Mouse (Mus musculus) limb, embryonic 14.5 days (tissue): Measurements from ENCODE around the gene Ehd2. TPM values are rescaled to one million over a fixed set of nuclear protein-coding genes. Genes with fewer than 3 reads are reported as not detected.
A peak's percentile ranks its signal among the peaks of the same experiment; 100 is the strongest.

Experiments
- ATAC-seq: fragments of 200-750 bp; cut with Nextera tagmentation; 2 replicates; pipeline ENCODE4 v1.8.0; 2017; ENCODE audit warnings: low read depth, moderate number of reproducible peaks, moderate TSS enrichment; ENCODE audit not compliant: low FRiP score
- DNase-seq: peaks from one replicate; pipeline ENCODE4 v3.0.0-alpha.2; 2015; ENCODE audit warnings: low spot score
- H3K27ac ChIP-seq: fragments of 300-500 bp; sonication (generic); replicated peaks from 2 replicates; pipeline ENCODE4 v1.5.1; 2014; ENCODE audit warnings: low read depth, mild to moderate bottlenecking, low read length, moderate library complexity, mixed read lengths
- H3K27me3 ChIP-seq: fragments of 300-500 bp; sonication (generic); 2 replicates; pipeline ENCODE4 v1.6.1; 2014; ENCODE audit warnings: low read length, mixed read lengths; ENCODE audit not compliant: control insufficient read depth, insufficient read depth
- H3K36me3 ChIP-seq: fragments of 300-500 bp; sonication (generic); 2 replicates; pipeline ENCODE4 v1.6.1; 2014; ENCODE audit warnings: mild to moderate bottlenecking, low read length, moderate library complexity, mixed read lengths; ENCODE audit not compliant: control insufficient read depth, insufficient read depth
- H3K4me1 ChIP-seq: fragments of 300-500 bp; sonication (generic); 2 replicates; pipeline ENCODE4 v1.6.1; 2014; ENCODE audit warnings: antibody characterized with exemption, low read length, mixed read lengths; ENCODE audit not compliant: control insufficient read depth, insufficient read depth
- H3K4me2 ChIP-seq: fragments of 300-500 bp; sonication (generic); replicated peaks from 2 replicates; pipeline ENCODE4 v1.6.1; 2014; ENCODE audit warnings: low read depth, mild to moderate bottlenecking, low read length, moderate library complexity; ENCODE audit not compliant: severe bottlenecking
- H3K4me3 ChIP-seq: fragments of 300-500 bp; sonication (generic); replicated peaks from 2 replicates; pipeline ENCODE4 v1.5.1; 2014; ENCODE audit warnings: low read length
- H3K9ac ChIP-seq: fragments of 300-500 bp; sonication (generic); 2 replicates; pipeline ENCODE4 v1.6.1; 2014; ENCODE audit warnings: mild to moderate bottlenecking, low read depth, low read length, moderate library complexity; ENCODE audit not compliant: severe bottlenecking
- H3K9me3 ChIP-seq: fragments of 300-500 bp; sonication (generic); 2 replicates; pipeline ENCODE4 v1.6.1; 2016; ENCODE audit warnings: low read length; ENCODE audit not compliant: control insufficient read depth
- POLR2A ChIP-seq: fragments of 200-500 bp; IDR thresholded peaks from 2 replicates; pipeline ENCODE4 v1.8.0; 2012; ENCODE audit warnings: inconsistent platforms, mild to moderate bottlenecking, moderate library complexity, borderline replicate concordance; ENCODE audit not compliant: insufficient read depth, insufficient read length; ENCODE audit errors: extremely low read depth
- WGBS: fragments of 180-500 bp; shearing (Covaris S2); extraction: QIAGEN DNeasy Blood & Tissue Kit; methylation state at CpG from one replicate; pipeline ENCODE4 v1.1.7; 2014; 5-methylcytosine and 5-hydroxymethylcytosine counted together
- polyA plus RNA-seq, 2 experiments: library from polyadenylated mRNA; depleted of rRNA in 1 of 2; stranded (reverse) in 1 of 2; unstranded in 1 of 2; fragments of >200 nt; fragmentation: Nextera tagmentation in 1 of 2; extraction: Ambion mirVana in 1 of 2; gene quantifications; 2 replicates each; pipeline versions ENCODE4 v1.2.1 to v1.2.3; 2012 to 2014

Gene Ehd2
- polyA plus RNA-seq, 2 experiments = 47.6 to 49.3 TPM

GRCm38 (mm10) chr7:15921796-15922195 is 45.6 kb downstream of the Ehd2 start:
- Histone ChIP-seq H3K4me2 (peak overlapping the region; percentile 80), H3K4me3 (peak overlapping the region; percentile 79), H3K9ac (peak overlapping the region; percentile 82), H3K27me3 (no peaks in the 10 kb centered on the region), H3K36me3 (peaks cover 30% of the 10 kb centered on the region), H3K27ac (peak overlapping the region; percentile 87), H3K9me3 (no peaks in the 10 kb centered on the region), H3K4me1 (peaks cover 14% of the 10 kb centered on the region)
- WGBS = 0% methylated on average over 10 of the region's 10 CpGs
- peak; percentile 48 for ATAC-seq
- TF ChIP-seq POLR2A = no peak
- DNase-seq = peak; percentile 68

GRCm38 (mm10) chr7:15920645-15921190 is 46.6 kb downstream of the Ehd2 start:
- 78% methylated on average over 6 of the region's 6 CpGs for whole genome bisulfite sequencing
- Histone ChIP-seq H3K4me1 (peaks cover 14% of the 10 kb centered on the region), H3K27ac (no peak overlapping the region), H3K9me3 (no peaks in the 10 kb centered on the region), H3K27me3 (no peaks in the 10 kb centered on the region), H3K9ac (peak overlapping the region; percentile 82), H3K4me3 (peak overlapping the region; percentile 79), H3K36me3 (peaks cover 30% of the 10 kb centered on the region), H3K4me2 (peak overlapping the region; percentile 80)
- DNase-seq (no peak), ATAC-seq (no peak)
- TF ChIP-seq POLR2A = no peak

DNA sequence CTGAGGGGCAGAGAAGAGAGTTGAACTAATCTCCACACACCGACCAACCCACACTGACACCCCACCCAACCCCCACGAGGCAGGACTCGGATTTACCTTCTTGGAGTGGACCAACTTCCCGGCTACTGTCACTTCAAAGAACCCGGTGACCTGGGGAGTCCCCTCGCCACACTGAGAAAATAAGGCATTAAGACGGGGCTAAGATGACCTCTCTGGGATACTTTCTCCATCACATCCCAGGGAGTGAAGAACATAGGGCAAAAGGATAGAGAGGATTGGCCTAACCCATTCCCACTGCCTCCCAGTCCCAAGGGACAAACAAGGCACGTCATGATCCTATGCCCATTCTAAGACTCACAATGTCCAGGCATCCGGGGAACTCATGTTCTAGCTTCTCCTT is 47.4 kb downstream of the Ehd2 start:
- H3K27me3 ChIP-seq = no peaks in the 10 kb centered on the region
- no peaks in the 10 kb centered on the region for H3K9me3 ChIP-seq
- H3K27ac ChIP-seq = no peak overlapping the region
- no peak for TF ChIP-seq POLR2A
- 0 out of 2 replicates have a peak overlapping the region, but pooled peaks have one; percentile 79 for H3K4me3 ChIP-seq
- peak overlapping the region; percentile 80; the same call in 1 of the 2 replicates for H3K4me2 ChIP-seq
- peaks cover 30% of the 10 kb centered on the region for H3K36me3 ChIP-seq
- DNase-seq (no peak), ATAC-seq (no peak)
- 94% methylated on average over 9 of the region's 9 CpGs for WGBS
- H3K4me1 ChIP-seq = peaks cover 14% of the 10 kb centered on the region
- no peak overlapping the region for H3K9ac ChIP-seq

GRCm38 (mm10) chr7:15918371-15918770 is 49.0 kb downstream of the Ehd2 start:
- DNase-seq = no peak

DNA sequence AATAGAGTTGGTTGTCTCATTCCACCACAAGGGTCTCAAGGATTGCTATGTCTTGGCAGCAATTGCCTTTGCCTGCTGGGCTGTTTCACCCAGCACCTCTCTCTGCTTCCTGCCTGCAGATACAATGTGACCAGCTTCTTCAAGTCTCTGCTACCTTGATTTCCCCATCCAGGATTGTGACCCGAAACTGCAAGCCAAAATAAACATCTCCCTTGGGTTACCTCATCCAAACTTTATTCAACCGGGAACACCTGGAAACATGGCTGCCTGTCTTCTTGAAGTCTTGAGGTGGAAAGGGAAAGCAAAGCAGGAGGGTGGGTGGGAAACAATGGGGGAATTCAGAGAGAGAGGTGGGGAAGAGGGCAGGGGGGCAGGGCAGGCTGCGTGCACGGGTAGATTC is 50.4 kb downstream of the Ehd2 start:
- ATAC-seq = no peak
- Histone ChIP-seq H3K27ac (no peak overlapping the region), H3K27me3 (no peaks in the 10 kb centered on the region)

More at GRCm38 (mm10) chr7:15918371-15918770, 49.0 kb downstream of the Ehd2 start:
- TF ChIP-seq POLR2A = no peak
- ATAC-seq = no peak
- no peak overlapping the region for H3K9ac ChIP-seq
- H3K4me2 ChIP-seq = no peak overlapping the region
- H3K36me3 ChIP-seq = peaks cover 30% of the 10 kb centered on the region
- H3K27ac ChIP-seq = no peak overlapping the region
- no peaks in the 10 kb centered on the region for H3K9me3 ChIP-seq
- no peaks in the 10 kb centered on the region for H3K27me3 ChIP-seq
- H3K4me1 ChIP-seq = peaks cover 14% of the 10 kb centered on the region
- no peak overlapping the region for H3K4me3 ChIP-seq

More for the DNA sequence above, 50.4 kb downstream of the Ehd2 start:
- no peak overlapping the region for H3K9ac ChIP-seq
- H3K36me3 ChIP-seq = peaks cover 30% of the 10 kb centered on the region
- H3K4me2 ChIP-seq = no peak overlapping the region
- H3K4me1 ChIP-seq = peaks cover 11% of the 10 kb centered on the region
- no peak for TF ChIP-seq POLR2A
- no peak overlapping the region for H3K4me3 ChIP-seq
- no peaks in the 10 kb centered on the region for H3K9me3 ChIP-seq
- no peak for DNase-seq
- 83% methylated on average over 4 of the region's 4 CpGs for WGBS
